Mouse (Mus musculus): Measurements from ENCODE around the gene Grm2. TPM values are rescaled to one million over a fixed set of nuclear protein-coding genes. Genes with fewer than 3 reads are reported as not detected.

Grm2 gene
- polyA plus RNA-seq, 1 experiment from 2014 or later: 0.08 TPM

DNA sequence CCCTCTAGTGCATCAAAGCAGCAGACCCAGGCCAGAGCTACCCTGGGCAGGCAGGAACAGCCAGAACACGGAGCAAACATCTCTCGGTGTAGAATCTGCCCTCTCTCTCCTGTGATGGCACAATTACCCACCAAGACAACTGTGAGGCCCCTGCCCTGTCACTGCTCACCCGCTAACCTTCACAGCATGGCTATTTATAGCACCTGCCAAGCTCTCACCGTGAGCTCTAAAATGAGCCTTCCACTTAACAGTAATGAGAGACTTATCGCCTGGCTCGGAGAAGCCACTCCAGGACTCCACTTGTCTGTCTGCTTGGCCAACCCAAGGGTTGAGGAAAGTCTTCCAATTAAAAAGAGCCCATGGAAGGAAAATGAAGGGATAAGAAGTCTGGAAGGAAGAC, 7.3 kb upstream of the Grm2 start:
- 81% methylated on average over 6 of the region's 6 CpGs for WGBS
- Histone ChIP-seq H3K27me3 (replicated peaks; ENCODE audit: control insufficient read depth, insufficient read depth, low read length) (no peaks in the 10 kb centered on the region), H3K4me3 (ENCODE audit: low read depth, low read length) (no peak overlapping the region), H3K36me3 (ENCODE audit: control insufficient read depth, insufficient read depth, low read length) (peaks cover 80% of the 10 kb centered on the region), H3K4me1 (ENCODE audit: control insufficient read depth, insufficient read depth, low read length) (no peaks in the 10 kb centered on the region), H3K4me2 (ENCODE audit: low read depth, low read length) (no peak overlapping the region), H3K9ac (ENCODE audit: low read depth, low read length) (no peak overlapping the region), H3K27ac (replicated peaks; ENCODE audit: low read depth, low read length) (no peak overlapping the region), H3K9me3 (ENCODE audit: control insufficient read depth, low read length) (no peaks in the 10 kb centered on the region)
- ATAC-seq (ENCODE audit: low read depth): no peak
- no peak for DNase-seq (ENCODE audit: low spot score)

GRCm38 (mm10) chr9:106659935-106660334, 4.1 kb upstream of the Grm2 start:
- 82% methylated on average over 1 of the region's 1 CpGs for WGBS
- peaks cover 57% of the 10 kb centered on the region for H3K36me3 ChIP-seq (ENCODE audit: control insufficient read depth, insufficient read depth, low read length)
- H3K4me2 ChIP-seq (ENCODE audit: low read depth, low read length): no peak overlapping the region
- no peak overlapping the region for H3K27ac ChIP-seq (replicated peaks; ENCODE audit: low read depth, low read length)
- H3K9me3 ChIP-seq (ENCODE audit: control insufficient read depth, low read length): no peaks in the 10 kb centered on the region
- H3K9ac ChIP-seq (ENCODE audit: low read depth, low read length): no peak overlapping the region
- H3K4me1 ChIP-seq (ENCODE audit: control insufficient read depth, insufficient read depth, low read length): 0 out of 2 replicates have a peak, but pooled peaks cover 5% of the 10 kb centered on the region
- ATAC-seq (ENCODE audit: low read depth) (no peak), DNase-seq (ENCODE audit: low spot score) (no peak)
- no peak overlapping the region for H3K4me3 ChIP-seq (ENCODE audit: low read depth, low read length)
- peaks cover under 1% of the 10 kb centered on the region for H3K27me3 ChIP-seq (replicated peaks; ENCODE audit: control insufficient read depth, insufficient read depth, low read length)

- no peak overlapping the region for H3K4me2 ChIP-seq (ENCODE audit: low read depth, low read length)
- H3K27ac ChIP-seq (replicated peaks; ENCODE audit: low read depth, low read length): no peak overlapping the region
- no peak overlapping the region for H3K9ac ChIP-seq (ENCODE audit: low read depth, low read length)
- H3K4me1 ChIP-seq (ENCODE audit: control insufficient read depth, insufficient read depth, low read length): 0 out of 2 replicates have a peak, but pooled peaks cover 5% of the 10 kb centered on the region
- no peak overlapping the region for H3K4me3 ChIP-seq (ENCODE audit: low read depth, low read length)
- ATAC-seq (ENCODE audit: low read depth) (no peak), DNase-seq (ENCODE audit: low spot score) (no peak)
- H3K27me3 ChIP-seq (replicated peaks; ENCODE audit: control insufficient read depth, insufficient read depth, low read length): peaks cover 5% of the 10 kb centered on the region
- 43% methylated on average over 7 of the region's 7 CpGs for WGBS
- no peaks in the 10 kb centered on the region for H3K9me3 ChIP-seq (ENCODE audit: control insufficient read depth, low read length)
- H3K36me3 ChIP-seq (ENCODE audit: control insufficient read depth, insufficient read depth, low read length): peaks cover 52% of the 10 kb centered on the region
Measured at GRCm38 (mm10) chr9:106659441-106659840, 3.6 kb upstream of the Grm2 start.

GRCm38 (mm10) chr9:106657592-106657991, 1.7 kb upstream of the Grm2 start:
- no peak for DNase-seq (ENCODE audit: low spot score)
- H3K27ac ChIP-seq (replicated peaks; ENCODE audit: low read depth, low read length): no peak overlapping the region
- no peaks in the 10 kb centered on the region for H3K9me3 ChIP-seq (ENCODE audit: control insufficient read depth, low read length)
- H3K4me2 ChIP-seq (ENCODE audit: low read depth, low read length): no peak overlapping the region
- 0 out of 2 replicates have a peak, but pooled peaks cover 5% of the 10 kb centered on the region for H3K4me1 ChIP-seq (ENCODE audit: control insufficient read depth, insufficient read depth, low read length)
- H3K9ac ChIP-seq (ENCODE audit: low read depth, low read length): no peak overlapping the region
- H3K4me3 ChIP-seq (ENCODE audit: low read depth, low read length): no peak overlapping the region
- 48% methylated on average over 5 of the region's 5 CpGs for WGBS
- peaks cover 14% of the 10 kb centered on the region for H3K27me3 ChIP-seq (replicated peaks; ENCODE audit: control insufficient read depth, insufficient read depth, low read length)
- H3K36me3 ChIP-seq (ENCODE audit: control insufficient read depth, insufficient read depth, low read length): peaks cover 45% of the 10 kb centered on the region
- no peak for ATAC-seq (ENCODE audit: low read depth)

DNA sequence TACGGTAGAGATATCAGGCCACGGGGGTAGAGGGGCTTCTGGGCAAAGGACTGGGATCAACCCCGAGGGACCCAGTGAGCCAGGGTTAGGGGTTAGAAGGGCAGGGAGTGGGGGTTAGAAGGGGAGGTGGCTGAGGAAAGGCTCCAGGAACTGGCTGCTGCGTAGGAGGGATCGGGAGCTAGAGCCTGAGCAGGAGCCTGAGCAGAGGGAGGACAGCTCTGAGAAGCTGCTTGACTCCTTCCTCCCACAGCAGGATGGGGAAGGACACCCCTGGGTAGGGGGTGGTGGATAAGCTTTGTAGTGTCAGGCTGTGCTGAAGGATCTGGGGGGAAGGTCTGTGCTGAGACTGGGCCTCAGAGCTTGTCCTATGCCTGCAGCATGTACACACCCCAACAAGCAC, 938 bp upstream of the Grm2 start:
- H3K9ac ChIP-seq (ENCODE audit: low read depth, low read length): no peak overlapping the region
- no peaks in the 10 kb centered on the region for H3K9me3 ChIP-seq (ENCODE audit: control insufficient read depth, low read length)
- H3K27ac ChIP-seq (replicated peaks; ENCODE audit: low read depth, low read length): no peak overlapping the region
- WGBS: 47% methylated on average over 5 of the region's 5 CpGs
- ATAC-seq (ENCODE audit: low read depth) (no peak), DNase-seq (ENCODE audit: low spot score) (no peak)
- 0 out of 2 replicates have a peak, but pooled peaks cover 5% of the 10 kb centered on the region for H3K4me1 ChIP-seq (ENCODE audit: control insufficient read depth, insufficient read depth, low read length)
- no peak overlapping the region for H3K4me2 ChIP-seq (ENCODE audit: low read depth, low read length)
- H3K36me3 ChIP-seq (ENCODE audit: control insufficient read depth, insufficient read depth, low read length): peaks cover 38% of the 10 kb centered on the region
- H3K4me3 ChIP-seq (ENCODE audit: low read depth, low read length): no peak overlapping the region
- peaks cover 14% of the 10 kb centered on the region for H3K27me3 ChIP-seq (replicated peaks; ENCODE audit: control insufficient read depth, insufficient read depth, low read length)

- DNase-seq (ENCODE audit: low spot score) (no peak), ATAC-seq (ENCODE audit: low read depth) (no peak)
- Histone ChIP-seq H3K27me3 (replicated peaks; ENCODE audit: control insufficient read depth, insufficient read depth, low read length) (peaks cover 14% of the 10 kb centered on the region), H3K4me2 (ENCODE audit: low read depth, low read length) (no peak overlapping the region), H3K9me3 (ENCODE audit: control insufficient read depth, low read length) (no peaks in the 10 kb centered on the region), H3K36me3 (ENCODE audit: control insufficient read depth, insufficient read depth, low read length) (no peaks in the 10 kb centered on the region), H3K4me3 (ENCODE audit: low read depth, low read length) (no peak overlapping the region), H3K27ac (replicated peaks; ENCODE audit: low read depth, low read length) (no peak overlapping the region), H3K4me1 (ENCODE audit: control insufficient read depth, insufficient read depth, low read length) (0 out of 2 replicates have a peak, but pooled peaks cover 5% of the 10 kb centered on the region), H3K9ac (ENCODE audit: low read depth, low read length) (no peak overlapping the region)
- 71% methylated on average over 1 of the region's 1 CpGs for WGBS
Measured at GRCm38 (mm10) chr9:106652720-106653119, 3.2 kb downstream of the Grm2 start.

GRCm38 (mm10) chr9:106647226-106647625, 8.7 kb downstream of the Grm2 start:
- no peak overlapping the region for H3K27ac ChIP-seq (replicated peaks; ENCODE audit: low read depth, low read length)
- no peak for ATAC-seq (ENCODE audit: low read depth)
- WGBS: 77% methylated on average over 27 of the region's 27 CpGs

GRCm38 (mm10) chr9:106645684-106646271, 10.1 kb downstream of the Grm2 start:
- H3K27ac ChIP-seq (replicated peaks; ENCODE audit: low read depth, low read length): no peak overlapping the region
- ATAC-seq (ENCODE audit: low read depth) (no peak), DNase-seq (ENCODE audit: low spot score) (no peak)
- H3K4me2 ChIP-seq (ENCODE audit: low read depth, low read length): no peak overlapping the region
- no peak overlapping the region for H3K9ac ChIP-seq (ENCODE audit: low read depth, low read length)
- no peaks in the 10 kb centered on the region for H3K36me3 ChIP-seq (ENCODE audit: control insufficient read depth, insufficient read depth, low read length)
- H3K9me3 ChIP-seq (ENCODE audit: control insufficient read depth, low read length): no peaks in the 10 kb centered on the region
- WGBS: 76% methylated on average over 9 of the region's 9 CpGs
- H3K4me3 ChIP-seq (ENCODE audit: low read depth, low read length): no peak overlapping the region
- H3K4me1 ChIP-seq (ENCODE audit: control insufficient read depth, insufficient read depth, low read length): no peaks in the 10 kb centered on the region
- H3K27me3 ChIP-seq (replicated peaks; ENCODE audit: control insufficient read depth, insufficient read depth, low read length): no peaks in the 10 kb centered on the region

More at GRCm38 (mm10) chr9:106647226-106647625, 8.7 kb downstream of the Grm2 start:
- Histone ChIP-seq H3K4me3 (ENCODE audit: low read depth, low read length) (no peak overlapping the region), H3K4me1 (ENCODE audit: control insufficient read depth, insufficient read depth, low read length) (no peaks in the 10 kb centered on the region), H3K9me3 (ENCODE audit: control insufficient read depth, low read length) (no peaks in the 10 kb centered on the region), H3K27me3 (replicated peaks; ENCODE audit: control insufficient read depth, insufficient read depth, low read length) (no peaks in the 10 kb centered on the region), H3K4me2 (ENCODE audit: low read depth, low read length) (no peak overlapping the region), H3K36me3 (ENCODE audit: control insufficient read depth, insufficient read depth, low read length) (no peaks in the 10 kb centered on the region), H3K9ac (ENCODE audit: low read depth, low read length) (no peak overlapping the region)
- no peak for DNase-seq (ENCODE audit: low spot score)

DNA sequence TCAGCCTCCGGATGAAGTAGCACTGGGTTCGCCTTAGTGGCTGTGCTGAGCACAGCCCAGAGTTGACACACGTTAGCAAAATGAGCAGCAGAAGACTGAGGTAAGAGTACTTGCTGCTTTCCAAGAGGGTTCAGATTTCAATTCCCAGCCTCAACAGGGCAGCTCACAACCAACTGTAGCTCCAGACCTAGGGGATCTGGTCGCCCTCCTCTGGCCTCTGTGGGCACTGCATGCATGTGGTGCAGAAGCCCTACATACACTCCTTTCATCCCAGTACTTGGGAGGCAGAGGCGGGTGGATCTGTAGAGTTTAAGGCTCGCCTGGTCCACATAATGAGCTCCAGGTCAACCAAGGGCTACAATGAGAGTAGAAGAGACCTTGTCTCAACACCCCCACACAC, 12.1 kb downstream of the Grm2 start:
- Histone ChIP-seq H3K9me3 (ENCODE audit: control insufficient read depth, low read length) (no peaks in the 10 kb centered on the region), H3K9ac (ENCODE audit: low read depth, low read length) (no peak overlapping the region), H3K27me3 (replicated peaks; ENCODE audit: control insufficient read depth, insufficient read depth, low read length) (no peaks in the 10 kb centered on the region), H3K4me1 (ENCODE audit: control insufficient read depth, insufficient read depth, low read length) (no peaks in the 10 kb centered on the region), H3K27ac (replicated peaks; ENCODE audit: low read depth, low read length) (no peak overlapping the region), H3K4me2 (ENCODE audit: low read depth, low read length) (no peak overlapping the region), H3K36me3 (ENCODE audit: control insufficient read depth, insufficient read depth, low read length) (no peaks in the 10 kb centered on the region), H3K4me3 (ENCODE audit: low read depth, low read length) (no peak overlapping the region)
- DNase-seq (ENCODE audit: low spot score) (no peak), ATAC-seq (ENCODE audit: low read depth) (no peak)
- 57% methylated on average over 6 of the region's 6 CpGs for WGBS

All from embryonic facial prominence, embryonic 14.5 days (tissue).